Mouse (Mus musculus) liver, embryonic 14 days (tissue): Measurements from ENCODE around the gene Lypd6. TPM values are rescaled to one million over a fixed set of nuclear protein-coding genes. Genes with fewer than 3 reads are reported as not detected.

Experiments used
- polyA plus RNA-seq: library from polyadenylated mRNA; depleted of rRNA; stranded (reverse); fragments of >200 nt; gene quantifications from 2 replicates; pipeline ENCODE4 v1.2.3, GENCODE M21; 2012; rRNA removed

Lypd6 gene
- 0.06 and 0.21 TPM in 2 replicates for polyA plus RNA-seq

GRCm38 (mm10) chr2:50066246-50066967 is at the start of gene Lypd6:
Gene Lypd6, plus strand, starts transcription at chr2:50066429.

Other genes starting within 250 kb of the Lypd6 start
- 44.1 and 49.6 TPM in 2 replicates for gene Mmadhc, start 230.4 kb downstream of the Lypd6 start, polyA plus RNA-seq